Mouse (Mus musculus) kidney, postnatal 4 days (tissue): ENCODE data around the gene Synpr.

Experiments used
- DNase-seq, 2 experiments: peaks; one replicate each; pipeline ENCODE4 v3.0.0; 2021; ENCODE audit warnings: mixed read lengths in 2 of 2

Synpr gene

DNA sequence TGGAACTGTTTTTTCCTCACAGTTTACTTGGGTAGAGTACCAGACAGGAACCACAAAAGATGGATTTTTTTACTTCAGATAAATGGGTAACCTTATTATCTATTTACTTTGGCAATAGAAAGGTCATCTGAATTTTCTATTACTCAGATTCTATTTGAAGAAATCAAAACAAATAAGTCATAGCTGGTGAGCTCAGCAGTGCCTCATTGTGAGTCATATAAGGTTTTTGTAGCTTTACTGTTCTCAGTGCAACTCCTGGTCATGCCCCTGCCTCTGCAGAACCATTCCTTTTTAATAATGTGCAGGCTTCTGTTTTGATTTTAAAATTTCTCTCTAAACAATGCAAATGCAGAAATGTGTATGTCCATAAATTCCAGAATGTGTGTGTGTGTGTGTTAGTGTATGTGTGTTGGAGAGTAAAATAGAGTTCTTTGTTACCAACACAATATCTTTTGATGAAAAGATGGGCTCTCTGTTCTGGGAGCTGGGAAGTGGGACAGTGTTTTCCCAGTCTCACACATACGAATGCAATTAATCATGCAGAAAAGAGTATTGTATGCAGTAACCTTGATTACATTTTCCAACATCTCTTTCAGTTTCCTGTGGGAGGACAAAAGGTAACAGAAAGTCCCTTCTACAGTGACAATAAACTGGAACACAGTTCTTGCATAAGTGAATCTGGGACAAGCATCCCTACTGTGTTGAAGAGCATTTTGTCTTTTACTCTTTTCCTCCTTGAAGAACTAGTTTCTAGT lies 269.2 kb downstream of the Synpr start:
- DNase-seq: no peak

DNA sequence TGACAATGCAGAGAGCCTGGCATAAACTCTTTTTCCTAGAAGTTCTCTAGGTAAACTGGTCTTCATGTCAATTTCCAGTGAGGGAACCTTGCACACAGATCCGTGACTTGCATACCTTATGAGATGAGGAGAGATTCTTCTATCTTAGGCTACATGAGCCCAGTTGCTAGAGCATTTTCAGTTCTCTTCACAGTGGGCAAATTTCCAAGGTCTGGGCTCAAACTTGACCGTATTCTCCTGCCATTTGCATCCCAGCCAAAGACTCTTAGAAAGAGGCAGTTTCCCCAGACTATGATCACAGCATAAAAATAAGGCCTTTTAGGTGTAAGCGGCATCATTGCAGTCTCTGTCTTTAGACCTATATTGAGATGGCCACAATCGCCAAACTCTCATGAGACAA lies 270.1 kb downstream of the Synpr start:
- no peak for DNase-seq

DNA sequence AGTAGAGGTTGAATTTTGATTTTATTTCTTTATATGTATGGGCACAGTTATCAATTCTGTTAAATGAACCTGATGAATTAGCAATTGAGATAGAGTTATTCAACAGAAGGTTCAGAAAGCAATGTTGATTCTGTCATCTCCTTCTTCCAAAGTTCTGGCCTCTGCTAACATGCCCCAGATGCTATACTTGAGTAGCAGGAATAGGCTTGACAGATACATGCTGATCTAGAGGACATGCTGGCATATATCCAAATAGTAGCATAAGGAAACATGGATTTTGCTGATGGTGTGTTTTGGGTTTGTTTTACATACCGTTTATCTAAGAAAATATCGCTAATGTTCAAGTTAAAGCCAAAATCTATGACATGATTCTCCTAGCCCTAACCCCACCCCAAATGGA lies 273.5 kb downstream of the Synpr start:
- DNase-seq: no peak

DNA sequence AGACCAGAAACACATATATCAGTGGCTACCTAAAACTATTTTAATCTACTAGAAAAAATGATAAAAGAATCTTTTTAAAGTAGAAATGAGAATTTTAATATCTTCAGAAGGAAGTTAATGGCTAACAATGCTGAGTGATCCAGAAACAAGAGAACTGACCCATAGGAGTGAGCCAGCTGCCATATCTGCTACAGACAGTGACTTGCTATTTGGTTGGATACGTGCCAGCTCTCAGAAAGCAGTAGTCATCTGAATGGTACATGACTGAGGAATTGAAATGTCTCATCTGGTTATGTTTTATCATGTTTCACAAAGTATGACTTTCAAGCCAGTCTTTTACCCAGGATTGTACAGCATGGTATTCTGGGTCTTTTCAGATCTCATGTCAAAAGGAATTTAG lies 282.7 kb downstream of the Synpr start:
- DNase-seq: no peak

DNA sequence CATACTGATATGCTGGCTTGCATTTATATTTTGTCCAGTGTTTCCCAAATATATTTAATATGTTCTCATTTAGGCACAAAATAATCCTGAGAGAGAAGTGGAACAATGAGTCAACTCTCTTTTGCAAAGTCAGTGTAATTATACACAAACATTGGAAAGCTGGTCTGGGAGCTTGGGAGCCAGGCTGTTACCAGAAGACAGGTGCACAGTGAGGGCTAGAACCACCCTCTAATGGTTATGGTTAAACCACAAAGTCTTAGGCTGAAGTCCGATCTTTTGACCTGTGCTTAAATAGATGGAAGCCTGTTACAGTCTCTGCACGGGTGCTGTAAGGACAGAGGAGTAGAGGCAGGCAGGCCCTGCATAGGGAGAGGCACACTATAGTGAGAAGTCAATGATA lies 283.4 kb downstream of the Synpr start:
- no peak for DNase-seq

DNA sequence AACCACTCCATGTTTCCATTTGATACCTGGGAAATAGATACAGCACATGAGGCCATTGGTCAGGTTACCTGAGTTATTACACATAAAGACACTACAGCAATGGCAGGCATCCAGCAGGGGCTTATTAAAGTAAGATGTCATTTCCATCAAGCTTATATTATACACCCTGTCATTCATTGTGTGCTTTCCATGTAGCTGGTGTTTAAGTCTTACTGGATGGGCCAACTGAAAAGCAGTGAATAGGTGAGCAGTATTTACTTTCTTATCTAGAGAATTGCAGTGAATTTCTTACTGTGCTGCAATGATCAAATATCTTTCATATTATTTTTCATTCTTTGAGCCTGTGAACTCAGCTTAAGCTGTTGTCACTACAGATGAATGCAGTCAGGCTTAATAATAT lies 287.4 kb downstream of the Synpr start:
- no peak for DNase-seq

DNA sequence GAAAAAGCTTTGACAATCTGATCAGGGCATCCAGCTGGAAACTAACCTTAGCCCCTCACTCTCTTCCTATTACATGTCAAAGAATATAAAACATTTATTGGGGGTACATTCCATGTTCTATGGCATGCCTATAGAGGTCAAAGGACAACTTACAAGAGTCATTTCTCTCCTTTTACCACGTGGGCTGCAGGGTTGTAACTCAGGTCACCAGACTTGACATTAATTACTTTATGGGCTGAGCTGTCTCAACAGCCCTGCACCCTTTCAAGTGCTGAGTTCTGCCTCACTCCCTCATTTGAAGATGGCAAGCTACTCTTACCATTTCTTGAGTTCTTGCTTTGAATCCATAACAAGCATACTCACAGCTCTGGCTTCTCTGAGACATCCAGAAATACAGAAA lies 287.9 kb downstream of the Synpr start:
- no peak for DNase-seq

DNA sequence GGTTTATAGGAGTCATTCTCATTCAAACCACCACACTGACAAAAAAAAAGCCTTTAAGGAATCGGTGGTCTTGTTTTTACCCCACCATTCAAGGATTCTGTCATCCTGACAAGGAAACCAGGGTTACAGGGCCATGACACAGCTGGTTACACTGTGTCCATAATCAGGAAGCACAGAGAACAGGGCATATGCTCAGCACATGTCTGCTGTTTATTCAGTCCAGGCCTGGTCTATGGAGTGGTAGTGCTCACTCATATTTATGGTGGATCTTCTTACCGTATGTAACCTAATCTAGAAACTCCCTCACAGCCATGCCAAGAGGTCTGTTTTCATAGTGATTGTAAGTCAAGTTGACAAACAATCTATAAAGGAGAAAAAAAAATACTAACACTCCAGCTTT lies 293.5 kb downstream of the Synpr start:
- DNase-seq: no peak

DNA sequence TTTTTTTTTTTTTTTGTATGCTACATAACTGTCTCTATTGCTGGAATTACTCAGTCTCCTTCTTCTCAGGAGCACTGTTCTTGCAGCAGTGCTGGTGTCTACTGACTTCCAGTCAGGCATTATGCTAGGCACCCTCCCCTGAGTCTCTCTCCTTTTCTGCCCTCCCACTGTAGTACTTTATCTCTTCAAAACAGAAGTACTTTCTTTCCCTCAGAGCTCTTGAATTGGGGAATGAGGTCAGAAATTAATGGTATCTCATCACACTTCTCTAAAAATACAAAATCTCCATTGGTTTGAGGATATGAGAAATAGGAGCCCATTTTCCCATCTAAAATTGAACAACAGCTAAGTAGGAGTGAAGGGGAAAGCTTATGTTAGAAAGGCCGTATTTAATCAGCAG lies 294.2 kb downstream of the Synpr start:
- no peak for DNase-seq

DNA sequence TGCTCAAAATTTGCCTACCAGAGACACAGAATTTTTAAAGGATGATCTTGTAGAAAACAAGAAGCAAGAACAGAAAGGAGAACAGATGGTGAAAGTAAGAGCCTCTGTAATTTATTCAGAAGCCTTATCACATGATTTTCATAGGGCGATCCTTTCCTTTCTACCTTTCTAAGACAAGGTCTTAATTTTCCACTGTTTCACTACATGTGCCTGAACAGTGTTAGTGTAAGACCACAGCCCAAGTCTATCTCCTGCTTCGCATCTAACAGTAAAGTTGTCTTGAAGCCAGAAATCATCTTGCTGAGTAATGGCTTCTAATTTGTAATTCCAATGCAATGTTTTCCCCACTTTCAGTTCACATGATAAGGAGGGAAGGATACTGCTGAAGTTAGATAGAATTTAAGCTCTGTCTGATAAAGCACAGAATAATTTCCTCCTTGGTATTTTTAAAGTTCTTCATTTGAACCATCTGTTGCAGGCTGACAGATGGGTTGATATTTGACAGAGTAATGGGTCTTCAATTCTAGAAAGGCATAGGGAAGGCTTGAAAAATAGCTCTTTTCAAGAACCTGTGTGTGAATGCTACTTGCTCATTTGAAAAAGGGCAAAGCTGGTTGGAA lies 308.9 kb downstream of the Synpr start:
- DNase-seq: no peak

DNA sequence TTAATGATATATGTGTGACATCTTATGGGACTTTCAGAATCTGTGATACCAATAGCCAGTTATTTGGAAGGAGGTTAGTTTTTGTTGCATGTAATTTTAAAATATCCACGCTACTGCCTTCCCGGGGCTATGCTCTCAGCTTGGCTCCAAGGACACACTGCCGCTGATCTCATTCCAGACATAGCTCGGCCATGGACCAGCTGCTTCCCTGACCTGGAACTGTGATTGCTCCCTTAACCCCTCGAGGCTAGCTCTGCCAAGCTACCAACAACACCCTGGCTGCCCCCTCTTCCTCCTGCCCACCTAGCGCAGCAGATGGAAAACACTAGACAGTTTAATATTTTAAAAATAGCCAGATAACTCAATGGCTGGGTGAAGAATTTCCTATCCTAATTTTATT lies 311.7 kb downstream of the Synpr start:
- DNase-seq: no peak

DNA sequence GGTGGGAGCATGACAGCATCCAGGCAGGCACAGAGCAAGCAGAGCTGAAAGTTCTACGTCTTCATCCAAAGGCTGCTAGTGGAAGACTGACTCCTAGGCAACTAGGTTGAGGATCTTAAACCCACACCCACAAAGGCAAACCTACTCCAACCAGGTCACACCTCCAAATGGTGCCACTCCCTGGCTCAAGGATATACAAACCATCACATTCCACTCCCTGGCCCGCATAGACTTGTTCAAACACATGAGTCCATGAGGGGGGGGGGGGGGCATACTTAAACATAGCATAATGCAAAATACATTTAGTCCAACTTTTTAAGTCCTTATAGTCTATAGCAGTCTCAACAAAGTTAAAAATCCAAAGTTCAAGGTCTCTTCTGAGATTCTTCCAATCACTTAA lies 312.6 kb downstream of the Synpr start:
- DNase-seq: no peak

DNA sequence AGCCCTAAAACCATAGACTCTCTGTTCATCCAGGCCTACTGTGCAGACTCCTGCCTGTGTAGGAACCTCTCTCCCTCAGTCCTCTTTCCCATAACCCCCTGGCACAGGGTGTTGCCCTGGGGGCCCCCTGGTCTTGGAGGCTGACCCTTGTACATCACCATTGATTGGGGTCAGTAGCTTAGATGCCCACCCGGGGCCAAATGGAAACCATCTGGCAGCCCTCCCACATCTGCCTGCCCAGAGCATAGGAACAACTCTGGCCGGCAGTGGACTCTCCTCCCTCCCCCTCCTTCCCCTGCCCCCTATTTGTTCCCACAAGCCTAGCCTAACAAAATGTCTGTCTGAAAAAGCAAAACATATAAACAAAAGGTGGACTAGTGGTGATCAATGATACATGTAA lies 336.0 kb downstream of the Synpr start:
- no peak for DNase-seq

DNA sequence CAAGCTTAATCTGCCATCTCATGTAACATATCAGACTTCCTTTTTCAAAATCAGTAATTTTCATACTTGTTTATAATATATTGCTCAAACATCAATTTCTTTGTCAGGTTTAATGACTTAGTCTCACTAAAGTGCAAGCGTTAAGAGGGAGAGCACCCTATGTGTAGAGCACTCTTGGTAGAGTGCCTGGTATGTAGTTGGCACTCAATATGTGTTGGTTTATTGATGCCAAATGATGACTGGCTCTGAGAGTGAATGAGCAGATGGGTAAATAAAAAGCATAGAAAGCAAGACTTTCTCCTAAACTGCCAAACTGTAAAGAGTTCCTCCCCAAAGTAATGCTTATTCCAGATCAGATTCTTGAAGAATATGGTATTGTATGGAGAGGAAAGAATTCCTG lies 365.3 kb downstream of the Synpr start:
- DNase-seq: no peak

DNA sequence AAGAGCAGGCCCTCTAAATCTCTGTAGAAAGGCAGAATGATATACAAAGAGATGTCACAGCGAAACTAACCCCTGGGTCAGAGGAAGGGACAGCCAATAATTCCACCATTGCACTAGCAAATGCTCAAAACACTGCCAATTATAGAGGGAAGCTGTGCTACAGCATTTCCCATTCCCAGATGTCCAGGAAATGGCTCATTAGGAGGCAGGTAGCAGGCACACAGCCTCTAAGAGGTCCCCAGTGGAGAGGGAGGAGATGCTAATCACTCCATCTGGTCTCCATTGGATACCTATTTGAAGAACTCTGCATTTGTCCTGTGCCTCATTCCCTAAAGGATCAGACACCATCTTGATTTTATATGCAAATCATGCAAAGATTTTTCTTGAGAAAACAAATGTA lies 366.5 kb downstream of the Synpr start:
- DNase-seq: no peak

DNA sequence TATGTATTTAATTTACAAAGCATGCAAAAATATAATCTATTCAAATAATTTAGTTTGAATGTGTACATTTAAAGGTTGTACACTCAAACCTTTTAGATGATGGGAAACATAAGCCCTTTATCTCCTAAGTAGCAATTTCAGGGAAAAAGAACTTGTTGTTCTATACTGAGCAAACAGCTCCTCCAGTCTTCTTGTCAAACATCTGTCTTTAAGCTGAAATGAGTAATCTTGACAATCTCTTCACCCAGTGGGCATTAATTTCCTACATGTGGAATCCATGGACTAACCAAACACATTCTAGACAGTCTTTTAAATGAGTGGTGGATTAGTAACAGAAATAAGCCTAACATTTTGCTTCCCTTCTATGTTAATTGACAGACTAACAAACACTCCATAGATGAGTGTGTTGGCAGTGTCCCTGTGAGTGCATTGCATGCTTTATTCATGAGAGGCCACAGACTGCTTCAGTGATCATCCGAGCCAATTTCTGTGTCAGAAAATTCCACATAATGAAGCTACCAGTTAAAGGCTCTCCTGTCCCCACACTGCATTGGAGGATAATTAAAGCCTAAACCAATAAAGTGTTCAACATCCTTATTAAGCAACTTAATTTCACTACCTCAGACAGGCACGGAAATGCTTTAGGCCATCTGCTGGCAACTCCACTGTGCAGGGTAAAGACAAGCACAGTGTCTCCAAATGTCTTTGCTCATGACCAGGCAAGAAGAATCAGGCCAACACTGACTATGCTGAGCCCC lies 367.1 kb downstream of the Synpr start:
- no peak for DNase-seq
